Mouse (Mus musculus) ES-E14 (cell line): ENCODE results near the gene Gadd45a. TPM values are rescaled to one million over a fixed set of nuclear protein-coding genes. Genes with fewer than 3 reads are reported as not detected.

Experiments
- DNase-seq: peaks from one replicate; pipeline ENCODE4 v3.0.0-alpha.2; 2013; ENCODE audit warnings: low read depth, low spot score
- H3K27ac ChIP-seq: 2 replicates; pipeline ENCODE4 v1.5.1; 2012; ENCODE audit warnings: low read depth, mild to moderate bottlenecking, low read length, moderate library complexity, mixed read lengths; ENCODE audit not compliant: poor library complexity, insufficient read depth, severe bottlenecking
- H3K36me3 ChIP-seq: 2 replicates; pipeline ENCODE4 v1.6.1; 2012; ENCODE audit warnings: mild to moderate bottlenecking, low read length, moderate library complexity, mixed read lengths; ENCODE audit not compliant: control insufficient read depth, poor library complexity, insufficient read depth, severe bottlenecking
- H3K4me1 ChIP-seq, 2 experiments: fragments of 150-350 bp in 1 of 2; sonication (generic) in 1 of 2; 2 replicates each; pipeline ENCODE4 v1.6.1; 2012; ENCODE audit warnings: low read length in 2 of 2, mild to moderate bottlenecking in 1 of 2, mixed read lengths in 1 of 2; ENCODE audit not compliant: control insufficient read depth in 2 of 2, insufficient read depth in 2 of 2, poor library complexity in 1 of 2
- H3K4me3 ChIP-seq, 2 experiments: fragments of 150-350 bp in 1 of 2; sonication (generic) in 1 of 2; 2 replicates each; pipeline ENCODE4 v1.5.1; 2012; ENCODE audit warnings: low read length in 2 of 2, low read depth in 1 of 2, mild to moderate bottlenecking in 1 of 2, mixed read lengths in 1 of 2; ENCODE audit not compliant: insufficient read depth in 1 of 2, poor library complexity in 1 of 2, severe bottlenecking in 1 of 2
- H3K9ac ChIP-seq: 2 replicates; pipeline ENCODE4 v1.6.1; 2012; ENCODE audit warnings: low read depth, mild to moderate bottlenecking, low read length, mixed read lengths; ENCODE audit not compliant: poor library complexity, insufficient read depth, severe bottlenecking
- H3K9me3 ChIP-seq: fragments of 150-350 bp; sonication (generic); 2 replicates; pipeline ENCODE4 v1.6.1; 2012; ENCODE audit warnings: low read depth, mild to moderate bottlenecking, low read length; ENCODE audit not compliant: control insufficient read depth, insufficient read depth
- CHD2 ChIP-seq: IDR thresholded peaks from 2 replicates; pipeline ENCODE4 v1.6.1; 2014; ENCODE audit warnings: mild to moderate bottlenecking, low read depth, low read length, inconsistent platforms
- HCFC1 ChIP-seq: IDR thresholded peaks from 2 replicates; pipeline ENCODE4 v1.6.1; 2012; ENCODE audit warnings: low read length, inconsistent platforms, borderline replicate concordance; ENCODE audit not compliant: insufficient read depth
- MAFK ChIP-seq: IDR thresholded peaks from 2 replicates; pipeline ENCODE4 v1.6.1; 2014; ENCODE audit warnings: mild to moderate bottlenecking, low read depth, low read length, inconsistent platforms; ENCODE audit not compliant: insufficient read depth
- ZC3H11A ChIP-seq: IDR thresholded peaks from 2 replicates; pipeline ENCODE4 v1.6.1; 2012; ENCODE audit warnings: low read depth, mild to moderate bottlenecking, inconsistent platforms, low read length, borderline replicate concordance
- ZNF384 ChIP-seq: IDR thresholded peaks from 2 replicates; pipeline ENCODE4 v1.6.1; 2012; ENCODE audit warnings: low read depth, low read length, inconsistent platforms
- in situ Hi-C, 2 experiments: fragments of 600-800 bp; cut with MboI; formaldehyde crosslinking; loops; one replicate each; pipeline ENCODE4 v1.15.1; 2025; ENCODE audit warnings: low sequenced_read_pairs in 2 of 2, inconsistent platforms in 1 of 2; ENCODE audit not compliant: unreplicated experiment in 2 of 2
- total RNA-seq: library from RNA; depleted of rRNA; stranded (reverse); fragments of 300-350 nt; gene quantifications from 2 replicates; pipeline ENCODE4 v1.2.3, GENCODE M21; 2012; rRNA removed

The Gadd45a gene
- total RNA-seq, 1 experiment = 49.1 TPM

DNA sequence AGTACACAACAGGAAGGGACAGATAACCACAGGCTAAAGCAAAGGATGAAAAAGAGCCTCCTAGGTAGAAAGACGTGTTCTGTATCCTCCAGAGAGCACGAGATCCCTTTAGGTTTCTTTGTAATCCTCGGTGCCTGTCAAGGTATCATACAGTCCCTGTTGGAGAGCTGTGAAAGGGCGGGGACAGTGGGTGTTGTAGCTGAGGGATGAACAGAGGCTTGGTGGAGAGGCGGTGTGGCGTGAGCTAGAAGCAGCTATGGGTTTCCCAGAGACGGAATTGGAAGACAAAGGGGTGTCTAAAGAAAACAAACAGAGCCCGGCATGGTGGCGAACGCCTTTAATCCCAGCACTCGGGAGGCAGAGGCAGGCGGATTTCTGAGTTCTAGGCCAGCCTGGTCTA is 51.2 kb downstream of the Gadd45a start:
- in situ Hi-C loops = no loop called here

GRCm38 (mm10) chr6:66985500-66985899 is 51.8 kb downstream of the Gadd45a start:
- TF ChIP-seq ZNF384 (no peak), MAFK (no peak), CHD2 (no peak), HCFC1 (no peak), ZC3H11A (no peak)
- DNase-seq = no peak
- Histone ChIP-seq H3K9ac (no peak overlapping the region), H3K9me3 (no peaks in the 10 kb centered on the region), H3K4me1 (peaks cover 1 to 8% of the 10 kb centered on the region in 2 experiments; a peak in 1 of 4 replicates), H3K4me3 (no peak overlapping the region), H3K27ac (no peak overlapping the region), H3K36me3 (peaks cover 2% of the 10 kb centered on the region; the same call in 1 of the 2 replicates)
- in situ Hi-C loops = no loop called here

More for the DNA sequence above, 51.2 kb downstream of the Gadd45a start:
- Histone ChIP-seq H3K27ac (no peak overlapping the region), H3K9ac (no peak overlapping the region), H3K4me1 (peaks cover 1 to 8% of the 10 kb centered on the region in 2 experiments; a peak in 1 of 4 replicates), H3K36me3 (peaks cover 2% of the 10 kb centered on the region; the same call in 1 of the 2 replicates), H3K9me3 (no peaks in the 10 kb centered on the region), H3K4me3 (no peak overlapping the region)
- no peak for DNase-seq
- TF ChIP-seq MAFK (no peak), ZC3H11A (no peak), ZNF384 (no peak), CHD2 (no peak), HCFC1 (no peak)

Other genes starting within 250 kb of the Gadd45a start
- gene Vmn1r39, start 226.8 kb downstream of the Gadd45a start, total RNA-seq = not detected in 2 replicates
- 5.8 and 14.3 TPM in 2 replicates for gene Gng12, start 141.1 kb downstream of the Gadd45a start, total RNA-seq
- 787 and 1,032 TPM in 2 replicates for gene Serbp1, start 200.7 kb upstream of the Gadd45a start, total RNA-seq